Mouse (Mus musculus) megakaryocyte progenitor cell, adult 5-6 weeks (primary cell): ENCODE results near the gene Nol10. TPM values are rescaled to one million over a fixed set of nuclear protein-coding genes. Genes with fewer than 3 reads are reported as not detected.
A peak's percentile ranks its signal among the peaks of the same experiment; 100 is the strongest.

Experiments used
- ATAC-seq: replicated peaks from 2 replicates; pipeline ENCODE4 v1.8.0; 2016; ENCODE audit warnings: mild to moderate bottlenecking, moderate TSS enrichment, inconsistent platforms; ENCODE audit not compliant: poor library complexity
- total RNA-seq, 2 experiments: library from RNA; stranded (forward) in 1 of 2; stranded (reverse) in 1 of 2; fragments of 157-497, 149-512 nt in 1 of 2; fragments of 200-1000 nt in 1 of 2; gene quantifications; 2 replicates each; pipeline versions ENCODE4 v1.2.3 to v1.2.4; 2015 to 2017

Gene Nol10
- total RNA-seq, 2 experiments from 2014 or later: 14.1 to 21.6 TPM

- ATAC-seq: no peak
Measured at GRCm38 (mm10) chr12:17360650-17361049, 12.4 kb downstream of the Nol10 start.

DNA sequence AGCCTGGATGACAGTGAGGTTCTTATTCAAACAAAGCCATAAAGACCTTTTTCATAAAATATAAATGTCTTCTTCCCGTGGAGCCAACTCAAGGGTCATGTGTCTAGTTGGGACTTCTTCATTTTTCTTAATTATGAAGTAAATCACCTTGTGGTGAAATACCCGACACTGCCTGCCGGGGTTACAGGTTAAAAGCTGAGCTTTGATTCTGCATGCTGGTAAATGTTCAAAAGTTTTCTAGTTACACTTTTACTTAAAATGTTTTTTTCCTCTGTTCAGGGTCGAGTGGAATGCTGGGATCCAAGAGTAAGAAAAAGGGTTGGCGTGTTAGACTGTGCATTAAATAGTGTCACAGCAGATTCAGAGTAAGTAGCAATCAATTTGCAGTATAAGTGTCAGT is 14.1 kb downstream of the Nol10 start:
- ATAC-seq: no peak

DNA sequence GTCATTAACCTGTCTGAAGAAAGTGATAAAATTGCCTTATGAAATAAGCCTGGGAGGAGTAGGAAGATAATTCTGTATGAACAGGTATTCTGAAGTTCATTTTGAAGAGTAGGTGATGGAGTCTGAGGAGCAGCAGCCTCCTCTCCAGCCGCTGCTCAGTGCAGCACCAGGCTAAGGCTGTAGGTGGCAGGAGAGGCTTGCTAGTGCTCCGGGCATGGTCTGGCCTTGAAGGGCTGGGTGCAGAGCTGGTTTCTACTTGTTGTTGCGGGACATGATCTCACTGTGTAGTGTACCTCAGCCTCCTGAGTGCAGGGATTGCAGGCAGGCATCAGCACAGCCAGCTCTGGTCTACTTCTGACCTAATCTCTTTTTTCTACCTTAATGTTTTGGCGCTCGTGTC is 18.7 kb downstream of the Nol10 start:
- ATAC-seq: peak; percentile 97

DNA sequence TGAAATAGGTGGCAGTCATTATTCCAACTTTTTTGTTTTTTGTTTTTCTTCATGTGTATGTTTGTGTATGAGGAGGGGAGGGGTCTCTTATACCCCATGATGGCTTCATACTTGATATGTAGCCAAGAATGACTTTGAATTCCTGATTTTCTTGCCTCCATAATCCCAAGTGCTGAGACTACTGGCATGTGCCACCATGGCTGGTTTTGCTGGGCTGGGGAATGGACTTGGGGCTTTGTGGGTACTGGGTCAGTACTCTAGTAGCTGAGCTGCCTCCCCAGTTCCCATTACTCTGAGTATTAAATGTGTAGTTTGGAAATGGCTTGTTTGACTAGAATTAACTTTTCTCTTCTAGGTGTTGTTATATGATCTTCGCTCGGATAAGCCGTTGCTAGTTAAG is 20.9 kb downstream of the Nol10 start:
- no peak for ATAC-seq

- no peak for ATAC-seq
Measured at GRCm38 (mm10) chr12:17369551-17370325, 21.5 kb downstream of the Nol10 start.

GRCm38 (mm10) chr12:17371589-17372235 is 23.5 kb downstream of the Nol10 start:
- peak; percentile 54; the same call in 1 of the 2 replicates for ATAC-seq

DNA sequence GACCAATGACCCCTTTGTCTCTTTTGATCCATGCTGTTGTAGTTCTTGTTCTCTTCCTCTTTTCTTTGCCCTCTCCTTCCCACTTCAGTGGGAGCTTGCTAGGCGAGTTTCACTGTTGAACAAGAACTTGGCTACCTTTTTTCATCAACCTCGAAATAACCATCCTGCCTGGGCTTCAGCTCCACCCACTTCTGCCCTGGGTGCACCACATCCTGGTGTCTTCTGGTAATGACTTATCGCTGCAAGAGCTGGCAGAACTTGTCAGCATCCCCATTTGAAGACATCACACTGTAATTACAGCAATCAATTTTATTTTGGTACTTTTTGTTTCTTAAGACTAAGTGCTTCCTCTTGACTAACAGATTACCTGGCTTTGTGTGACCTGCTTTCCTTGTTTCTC is 24.4 kb downstream of the Nol10 start:
- no peak; the same call in 1 of the 2 replicates for ATAC-seq

GRCm38 (mm10) chr12:17373470-17373975 is 25.3 kb downstream of the Nol10 start:
- ATAC-seq: no peak

DNA sequence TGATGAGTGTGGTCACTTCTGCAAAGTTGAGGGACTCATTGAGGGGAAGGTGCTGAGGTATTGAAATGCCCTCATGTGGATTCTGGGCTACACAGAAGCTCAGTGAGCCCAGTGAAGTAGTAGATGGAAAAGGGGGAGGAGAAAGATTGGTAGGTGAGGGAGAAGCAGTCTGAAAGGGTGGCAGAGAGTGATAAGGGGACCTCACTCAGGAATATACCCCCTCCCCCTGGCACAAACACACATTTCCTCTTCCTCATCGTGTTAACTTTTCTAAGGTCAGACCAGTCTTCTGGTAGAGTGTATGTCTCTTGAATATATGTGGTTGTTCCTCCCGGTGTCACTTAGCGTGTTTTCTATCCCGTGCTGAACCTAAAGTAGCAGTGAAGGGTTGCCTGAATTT is 27.0 kb downstream of the Nol10 start:
- ATAC-seq: 0 out of 2 replicates have a peak, but pooled peaks have one; percentile 7

- ATAC-seq: no peak
Measured at GRCm38 (mm10) chr12:17376521-17376920, 28.3 kb downstream of the Nol10 start.

- ATAC-seq: no peak
Measured at GRCm38 (mm10) chr12:17380991-17381390, 32.7 kb downstream of the Nol10 start.

DNA sequence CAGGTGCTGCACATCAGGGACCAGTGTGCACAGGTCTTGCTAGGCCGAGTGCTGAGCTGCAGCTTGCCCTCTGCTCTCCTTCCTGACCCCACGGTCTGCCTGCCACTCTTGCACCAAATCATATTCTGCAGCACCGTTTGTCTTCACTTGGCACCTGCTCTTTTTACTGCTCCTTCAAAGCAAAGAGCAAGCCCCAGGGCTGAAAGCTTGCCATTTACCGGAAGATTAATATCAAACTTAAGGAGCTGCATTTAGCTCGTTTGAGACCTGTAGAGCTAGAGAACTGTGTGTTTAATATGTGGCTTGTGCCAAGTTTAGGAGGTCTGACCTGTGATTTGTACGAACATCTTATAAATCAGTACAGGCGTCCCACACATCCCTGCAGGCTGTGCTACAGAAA is 34.5 kb downstream of the Nol10 start:
- ATAC-seq: no peak

GRCm38 (mm10) chr12:17386896-17387295 is 38.6 kb downstream of the Nol10 start:
- ATAC-seq: no peak

GRCm38 (mm10) chr12:17387332-17388135 is 39.3 kb downstream of the Nol10 start:
- ATAC-seq: no peak

- ATAC-seq: no peak
Measured at GRCm38 (mm10) chr12:17388136-17388437, 39.8 kb downstream of the Nol10 start.

GRCm38 (mm10) chr12:17390036-17390435 is 41.8 kb downstream of the Nol10 start:
- no peak for ATAC-seq

DNA sequence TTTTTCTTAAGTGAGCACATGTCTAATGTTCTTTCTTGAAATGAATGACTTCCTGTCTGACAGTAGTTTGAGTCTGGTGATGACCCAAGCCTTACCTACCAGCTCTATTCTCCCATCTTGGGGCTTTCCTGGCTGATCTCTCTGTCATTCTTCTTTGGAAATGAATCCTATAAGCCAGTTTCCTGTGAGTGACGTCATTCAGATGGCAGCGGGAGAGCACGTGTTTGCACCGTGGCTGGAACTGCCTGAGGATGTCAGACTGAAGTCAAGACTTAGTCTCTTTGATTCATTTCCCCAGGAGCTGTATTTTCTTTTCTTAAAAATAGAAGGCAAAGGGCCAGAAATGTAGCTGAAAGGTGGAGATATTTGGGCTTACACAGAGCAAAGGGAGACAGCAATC is 42.3 kb downstream of the Nol10 start:
- no peak for ATAC-seq

DNA sequence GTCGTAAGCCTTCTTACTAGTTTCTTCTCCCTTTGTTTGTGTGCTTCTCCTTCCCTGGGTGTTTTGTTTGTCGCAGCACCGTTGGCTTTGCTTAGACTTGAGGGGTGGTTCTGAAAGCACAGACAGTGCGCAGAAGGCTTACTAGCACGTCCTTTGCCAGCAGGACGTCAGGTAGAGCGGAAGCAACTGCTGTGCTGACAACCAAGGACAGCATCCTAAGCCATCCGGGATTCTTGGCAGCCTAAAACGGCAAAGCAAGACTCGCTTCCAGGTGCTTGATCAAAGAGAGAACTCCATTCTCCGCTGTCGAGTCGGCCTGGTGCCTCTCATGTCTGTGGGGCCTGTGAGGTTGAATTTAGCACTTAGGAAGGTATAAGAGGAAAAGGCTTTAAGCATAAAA is 44.9 kb downstream of the Nol10 start:
- ATAC-seq: no peak

DNA sequence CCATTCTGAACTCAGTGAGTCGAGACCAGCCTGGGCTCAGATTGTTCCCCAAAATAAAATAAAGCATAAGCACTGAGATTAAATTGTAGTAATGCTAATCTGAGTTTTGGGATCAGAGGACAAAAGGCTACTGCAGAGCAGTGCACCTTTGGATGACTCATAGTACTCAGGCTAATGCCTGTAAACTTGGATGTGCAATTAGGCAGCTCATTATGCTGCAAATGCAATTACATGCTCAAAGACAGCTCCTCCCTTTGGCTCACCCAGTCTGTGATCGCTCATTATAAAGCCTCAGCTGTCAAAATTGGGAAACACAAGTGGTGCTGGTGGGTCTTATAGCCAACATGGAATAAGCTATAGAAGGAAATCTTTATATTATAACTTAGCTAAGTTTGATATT is 48.9 kb downstream of the Nol10 start:
- ATAC-seq: no peak

DNA sequence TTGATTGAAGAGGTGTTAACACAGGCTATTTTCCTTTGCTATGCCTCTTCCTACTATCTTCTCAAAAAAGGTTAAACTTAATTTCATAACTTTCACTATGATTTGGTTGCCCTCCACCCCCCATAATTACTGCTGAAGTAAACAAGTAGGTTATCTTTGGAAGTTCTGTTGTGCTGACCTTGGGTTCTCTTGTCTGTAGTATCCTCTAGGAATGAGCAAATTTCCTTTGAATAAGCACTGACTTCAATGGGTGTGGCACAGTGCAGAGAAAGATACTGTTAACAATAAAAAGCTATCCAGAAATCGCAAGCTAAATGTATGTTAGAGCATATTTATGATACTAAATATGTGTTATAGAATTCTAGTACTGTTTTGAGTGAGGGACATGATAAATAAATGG is 53.2 kb downstream of the Nol10 start:
- no peak for ATAC-seq

DNA sequence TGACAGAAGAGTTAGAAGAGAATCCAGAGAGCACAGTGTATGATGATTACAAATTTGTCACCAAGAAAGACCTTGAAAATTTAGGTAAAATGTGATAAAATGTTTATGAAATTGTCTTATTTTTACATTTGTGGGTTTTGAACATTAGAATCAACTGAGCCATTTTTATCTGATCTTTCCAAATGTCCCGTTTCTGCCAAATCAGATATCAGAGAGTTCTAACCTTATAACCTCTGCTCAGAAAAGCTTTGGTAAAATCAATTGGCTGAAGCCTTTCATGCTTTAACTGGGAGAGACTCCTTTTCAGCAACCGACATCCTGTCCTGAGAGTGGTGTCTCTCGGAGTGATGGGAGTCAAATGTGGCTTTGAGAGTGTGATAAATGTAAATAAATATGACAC is 53.9 kb downstream of the Nol10 start:
- ATAC-seq: no peak

DNA sequence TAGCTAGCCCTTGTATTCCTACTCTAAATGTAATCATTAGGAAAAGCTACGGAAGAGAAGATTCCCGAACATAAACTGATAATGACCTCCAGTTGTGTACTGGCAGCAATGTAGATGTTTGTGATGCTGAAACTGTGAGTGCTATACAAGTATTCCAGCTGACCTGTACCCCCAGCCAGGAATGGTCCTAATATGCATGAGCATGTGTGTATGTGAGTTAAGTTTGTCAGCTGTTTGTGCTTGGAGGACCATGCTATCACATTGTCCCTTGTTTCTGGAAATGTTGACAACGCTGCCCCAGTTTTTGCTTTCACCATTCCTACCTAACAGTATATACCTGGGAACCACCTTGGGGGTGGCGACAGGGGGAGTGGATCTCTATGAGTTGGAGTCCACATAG is 55.7 kb downstream of the Nol10 start:
- ATAC-seq: no peak
